Mouse (Mus musculus): ENCODE data around the gene Arhgef6.

DNA sequence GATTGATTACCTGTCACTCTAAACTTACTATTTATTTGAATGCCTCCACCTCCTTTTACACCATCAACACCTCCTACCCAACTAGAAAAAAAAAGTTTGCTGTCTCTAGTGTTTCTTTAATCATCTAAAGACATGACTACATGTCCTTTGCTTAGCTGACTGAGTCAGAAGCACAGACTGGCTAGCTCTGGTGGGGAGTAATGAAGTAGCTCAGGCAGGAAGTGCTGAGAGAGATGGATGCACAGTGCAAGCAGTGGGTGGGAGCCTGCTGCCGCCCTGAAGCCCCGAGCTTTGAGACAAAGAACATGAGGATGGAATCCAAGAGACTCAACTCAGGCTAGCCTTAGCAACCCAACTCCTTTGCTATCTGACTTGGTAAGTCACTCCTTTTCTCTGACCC lies 138.1 kb downstream of the Arhgef6 start:
- TF ChIP-seq CTCF (IDR thresholded peaks at IDR 0.05; ENCODE audit: insufficient read depth, low read depth, low read length) (no peak), POLR2A (IDR thresholded peaks at IDR 0.05; ENCODE audit: insufficient read depth, low read depth, low read length) (no peak)

Measured in olfactory bulb, adult 2 months (tissue).